Mouse (Mus musculus): ENCODE measurements around the gene Rad51b. TPM values are rescaled to one million over a fixed set of nuclear protein-coding genes. Genes with fewer than 3 reads are reported as not detected.

Rad51b gene
- total RNA-seq, 4 experiments from 2014 or later: 0.35 to 0.74 (median 0.48) TPM

GRCm38 (mm10) chr12:79655138-79655537 lies 358.1 kb downstream of the Rad51b start:
- no peak for DNase-seq

- no peak for DNase-seq
Measured at GRCm38 (mm10) chr12:79658861-79659260, 361.8 kb downstream of the Rad51b start.

- DNase-seq: peak; percentile 72
Measured at GRCm38 (mm10) chr12:79661270-79661669, 364.2 kb downstream of the Rad51b start.

GRCm38 (mm10) chr12:79663131-79663892 lies 366.2 kb downstream of the Rad51b start:
- DNase-seq: no peak

GRCm38 (mm10) chr12:79663893-79664574 lies 367.0 kb downstream of the Rad51b start:
- DNase-seq: no peak

- DNase-seq: no peak
Measured at GRCm38 (mm10) chr12:79674846-79675439, 377.9 kb downstream of the Rad51b start.

GRCm38 (mm10) chr12:79675440-79676176 lies 378.5 kb downstream of the Rad51b start:
- DNase-seq: no peak

- no peak for DNase-seq
Measured at GRCm38 (mm10) chr12:79676251-79676650, 379.2 kb downstream of the Rad51b start.

GRCm38 (mm10) chr12:79676896-79677295 lies 379.8 kb downstream of the Rad51b start:
- DNase-seq: no peak

- no peak for DNase-seq
Measured at GRCm38 (mm10) chr12:79679251-79679901, 382.3 kb downstream of the Rad51b start.

- no peak for DNase-seq
Measured at GRCm38 (mm10) chr12:79679941-79680697, 383.0 kb downstream of the Rad51b start.

- DNase-seq: no peak
Measured at GRCm38 (mm10) chr12:79680698-79681072, 383.6 kb downstream of the Rad51b start.

- no peak for DNase-seq
Measured at GRCm38 (mm10) chr12:79681571-79681970, 384.5 kb downstream of the Rad51b start.

- DNase-seq: no peak
Measured at GRCm38 (mm10) chr12:79683350-79683749, 386.3 kb downstream of the Rad51b start.

- DNase-seq: no peak
Measured at GRCm38 (mm10) chr12:79683759-79684158, 386.7 kb downstream of the Rad51b start.

- DNase-seq: no peak
Measured at GRCm38 (mm10) chr12:79684338-79684737, 387.3 kb downstream of the Rad51b start.

GRCm38 (mm10) chr12:79686594-79687325 lies 389.7 kb downstream of the Rad51b start:
- no peak for DNase-seq

GRCm38 (mm10) chr12:79687683-79688386 lies 390.8 kb downstream of the Rad51b start:
- no peak for DNase-seq

- DNase-seq: no peak
Measured at GRCm38 (mm10) chr12:79689299-79689698, 392.2 kb downstream of the Rad51b start.

Data from adrenal gland, adult 8-10 months (tissue).